Mouse (Mus musculus) erythroblast, embryonic 14.5 days (primary cell): ENCODE results near the gene Trim54. TPM values are rescaled to one million over a fixed set of nuclear protein-coding genes. Genes with fewer than 3 reads are reported as not detected.

Experiments
- H3K27me3 ChIP-seq: 2 replicates; pipeline ENCODE4 v1.6.1; 2012; ENCODE audit warnings: inconsistent platforms; ENCODE audit not compliant: control insufficient read depth
- H3K36me3 ChIP-seq: 2 replicates; pipeline ENCODE4 v1.6.1; 2012; ENCODE audit warnings: mild to moderate bottlenecking, inconsistent platforms; ENCODE audit not compliant: control insufficient read depth
- H3K4me1 ChIP-seq: 2 replicates; pipeline ENCODE4 v1.6.1; 2012; ENCODE audit warnings: inconsistent platforms; ENCODE audit not compliant: control insufficient read depth
- H3K4me3 ChIP-seq: replicated peaks from 2 replicates; pipeline ENCODE3; 2012; ENCODE audit warnings: moderate library complexity, mild to moderate bottlenecking, inconsistent platforms
- H3K9me3 ChIP-seq: 2 replicates; pipeline ENCODE4 v1.6.1; 2012; ENCODE audit warnings: low read length, inconsistent platforms, mixed read lengths; ENCODE audit not compliant: control insufficient read depth
- GATA1 ChIP-seq: IDR thresholded peaks from 2 replicates; pipeline ENCODE4 v1.6.1; 2012; ENCODE audit warnings: low read length, inconsistent platforms, mixed read lengths
- TAL1 ChIP-seq: IDR thresholded peaks from 3 replicates; pipeline ENCODE4 v1.6.1; 2012; ENCODE audit warnings: low read length, inconsistent platforms, mixed read lengths
- polyA plus RNA-seq: library from polyadenylated mRNA; stranded (reverse); fragments of >175 nt; gene quantifications from 2 replicates; pipeline ENCODE4 v1.2.3, GENCODE M21; 2012

Trim54 gene
- polyA plus RNA-seq, 1 experiment: not detected

- Histone ChIP-seq H3K4me3 (no peak overlapping the region), H3K4me1 (peaks cover 31% of the 10 kb centered on the region), H3K9me3 (no peaks in the 10 kb centered on the region), H3K36me3 (peaks cover 99% of the 10 kb centered on the region), H3K27me3 (no peaks in the 10 kb centered on the region)
- no peak for TF ChIP-seq GATA1
- TF ChIP-seq TAL1: no peak
These were observed 46.0 kb downstream of the Trim54 start for GRCm38 (mm10) chr5:31162462-31162861.

- H3K4me1 ChIP-seq: peaks cover 31% of the 10 kb centered on the region
- no peaks in the 10 kb centered on the region for H3K27me3 ChIP-seq
- TF ChIP-seq TAL1 (no peak), GATA1 (no peak)
- no peaks in the 10 kb centered on the region for H3K9me3 ChIP-seq
- no peak overlapping the region for H3K4me3 ChIP-seq
- H3K36me3 ChIP-seq: peaks cover 99% of the 10 kb centered on the region
These were observed 48.4 kb downstream of the Trim54 start for GRCm38 (mm10) chr5:31164878-31165277.

GRCm38 (mm10) chr5:31168630-31169029 lies 52.1 kb downstream of the Trim54 start:
- Histone ChIP-seq H3K4me1 (peaks cover 19% of the 10 kb centered on the region), H3K36me3 (peaks cover 97% of the 10 kb centered on the region), H3K9me3 (no peaks in the 10 kb centered on the region), H3K4me3 (no peak overlapping the region), H3K27me3 (no peaks in the 10 kb centered on the region)
- TF ChIP-seq TAL1: no peak

GRCm38 (mm10) chr5:31179301-31179765 lies 62.8 kb downstream of the Trim54 start:
- Histone ChIP-seq H3K9me3 (no peaks in the 10 kb centered on the region), H3K27me3 (no peaks in the 10 kb centered on the region), H3K36me3 (peaks cover 33% of the 10 kb centered on the region), H3K4me3 (peak overlapping the region; percentile 79), H3K4me1 (peaks cover 60% of the 10 kb centered on the region)
- TF ChIP-seq TAL1 (no peak), GATA1 (no peak)

GRCm38 (mm10) chr5:31179766-31180630 lies 63.5 kb downstream of the Trim54 start, which contains the start of the genes Gm29609 and Gtf3c2:
Gm29609 (minus strand) TSS chr5:31179911.
Gtf3c2 (minus strand) TSS chr5:31180144.
- no peaks in the 10 kb centered on the region for H3K9me3 ChIP-seq
- peaks cover 27% of the 10 kb centered on the region for H3K36me3 ChIP-seq
- H3K4me3 ChIP-seq: peak within 1 kb of the TSS; percentile 79
- no peaks in the 10 kb centered on the region for H3K27me3 ChIP-seq
- no peak for TF ChIP-seq GATA1
- no peak for TF ChIP-seq TAL1
- H3K4me1 ChIP-seq: peaks cover 66% of the 10 kb centered on the region

GRCm38 (mm10) chr5:31181183-31181770 lies 64.8 kb downstream of the Trim54 start:
- peaks cover 71% of the 10 kb centered on the region for H3K4me1 ChIP-seq
- TF ChIP-seq TAL1 (no peak), GATA1 (no peak)
- no peaks in the 10 kb centered on the region for H3K27me3 ChIP-seq
- no peaks in the 10 kb centered on the region for H3K9me3 ChIP-seq
- peaks cover 23% of the 10 kb centered on the region for H3K36me3 ChIP-seq
- peak overlapping the region; percentile 79 for H3K4me3 ChIP-seq

GRCm38 (mm10) chr5:31183678-31184077 lies 67.2 kb downstream of the Trim54 start:
- Histone ChIP-seq H3K4me1 (peaks cover 52% of the 10 kb centered on the region), H3K4me3 (no peak overlapping the region), H3K9me3 (no peaks in the 10 kb centered on the region), H3K36me3 (peaks cover 31% of the 10 kb centered on the region), H3K27me3 (no peaks in the 10 kb centered on the region)
- TF ChIP-seq TAL1 (peak; percentile 26; the same call in 1 of the 3 replicates), GATA1 (no peak)

Other genes starting within 250 kb of the Trim54 start
- 0.90 and 1.2 TPM in 2 replicates for gene Tmem214, start 248.7 kb upstream of the Trim54 start, polyA plus RNA-seq
- gene Agbl5, start 228.0 kb upstream of the Trim54 start, polyA plus RNA-seq: 2.4 and 2.7 TPM in 2 replicates
- gene Ost4, start 208.9 kb upstream of the Trim54 start, polyA plus RNA-seq: 27.7 and 30.6 TPM in 2 replicates
- 0.50 and 0.81 TPM in 2 replicates for gene Emilin1, start 203.3 kb upstream of the Trim54 start, polyA plus RNA-seq
- gene Khk, start 195.3 kb upstream of the Trim54 start, polyA plus RNA-seq: 1.8 and 2.6 TPM in 2 replicates
- gene Cgref1, start 171.1 kb upstream of the Trim54 start, polyA plus RNA-seq: not detected in 2 replicates
- 4.6 and 5.1 TPM in 2 replicates for gene Preb, start 156.4 kb upstream of the Trim54 start, polyA plus RNA-seq
- gene Tcf23, start 148.1 kb upstream of the Trim54 start, polyA plus RNA-seq: not detected in 2 replicates
- gene Atraid, start 68.4 kb upstream of the Trim54 start, polyA plus RNA-seq: 0.81 and 1.6 TPM in 2 replicates
- 0.07 and 0.13 TPM in 2 replicates for gene Slc5a6, start 67.8 kb upstream of the Trim54 start, polyA plus RNA-seq
- gene Cad, start 61.9 kb upstream of the Trim54 start, polyA plus RNA-seq: 14.6 and 19.9 TPM in 2 replicates
- not detected in 2 replicates for gene Dnajc5g, start 10.4 kb upstream of the Trim54 start, polyA plus RNA-seq
- gene Slc30a3, start 8.5 kb upstream of the Trim54 start, polyA plus RNA-seq: not detected in 2 replicates
- not detected in 2 replicates for gene Ucn, start 22.1 kb downstream of the Trim54 start, polyA plus RNA-seq
- gene Mpv17, start 37.5 kb downstream of the Trim54 start, polyA plus RNA-seq: 0.14 and 0.38 TPM in 2 replicates
- 2.2 and 2.5 TPM in 2 replicates for gene Gm29609, start 63.2 kb downstream of the Trim54 start, polyA plus RNA-seq
- gene Gtf3c2, start 63.4 kb downstream of the Trim54 start, polyA plus RNA-seq: 4.0 and 4.9 TPM in 2 replicates
- gene Snx17, start 76.5 kb downstream of the Trim54 start, polyA plus RNA-seq: 2.7 and 2.9 TPM in 2 replicates
- gene Eif2b4, start 76.7 kb downstream of the Trim54 start, polyA plus RNA-seq: 32.5 and 34.0 TPM in 2 replicates
- 2.5 TPM in 2 replicates for gene Zfp513, start 85.6 kb downstream of the Trim54 start, polyA plus RNA-seq
- 31.4 and 40.0 TPM in 2 replicates for gene Ppm1g, start 104.0 kb downstream of the Trim54 start, polyA plus RNA-seq
- 2.3 and 2.6 TPM in 2 replicates for gene Nrbp1, start 124.2 kb downstream of the Trim54 start, polyA plus RNA-seq
- gene Gm9970, start 124.5 kb downstream of the Trim54 start, polyA plus RNA-seq: not detected in 2 replicates
- gene Krtcap3, start 135.0 kb downstream of the Trim54 start, polyA plus RNA-seq: 0.06 and 0.14 TPM in 2 replicates
- 0.30 and 0.43 TPM in 2 replicates for gene Ift172, start 174.4 kb downstream of the Trim54 start, polyA plus RNA-seq
- gene Fndc4, start 179.4 kb downstream of the Trim54 start, polyA plus RNA-seq: 0.17 TPM in 1 of 2 replicates, not detected in the other
- gene Gckr, start 180.7 kb downstream of the Trim54 start, polyA plus RNA-seq: not detected in 2 replicates